Mouse (Mus musculus) brain, embryonic 14.5 days (tissue): ENCODE measurements at regions not wholly inside any gene's neighbourhood (a gene's known extent, or its start where the extent isn't known, plus 50 kb on each side); places are given as distances from the start of the nearest gene placed in this dataset.

ENCODE experiments used
- CTCF ChIP-seq: fragments of 200-500 bp; IDR thresholded peaks from 2 replicates; pipeline ENCODE4 v1.5.1; 2012; ENCODE audit warnings: inconsistent platforms, mild to moderate bottlenecking, moderate library complexity, borderline replicate concordance; ENCODE audit not compliant: insufficient read depth, insufficient read length; ENCODE audit errors: extremely low read depth
- POLR2A ChIP-seq: fragments of 200-500 bp; IDR thresholded peaks from 2 replicates; pipeline ENCODE4 v1.6.1; 2012; ENCODE audit warnings: mild to moderate bottlenecking, inconsistent platforms, borderline replicate concordance; ENCODE audit not compliant: poor library complexity, insufficient read depth, insufficient read length, severe bottlenecking; ENCODE audit errors: extremely low read depth

- TF ChIP-seq POLR2A = no peak
- no peak for TF ChIP-seq CTCF
These were observed 195.7 kb upstream of the Vstm2b start for GRCm38 (mm10) chr7:40702191-40703045.
